Mouse (Mus musculus): ENCODE measurements at regions not wholly inside any gene's neighbourhood (a gene's known extent, or its start where the extent isn't known, plus 50 kb on each side); places are given as distances from the start of the nearest gene placed in this dataset.
A peak's percentile ranks its signal among the peaks of the same experiment; 100 is the strongest.

- Histone ChIP-seq H3K27ac (ENCODE audit: insufficient read depth, low read length) (no peak overlapping the region), H3K4me3 (replicated peaks; ENCODE audit: insufficient read depth, low read depth, low read length) (no peak overlapping the region), H3K27me3 (ENCODE audit: control insufficient read depth, insufficient read depth, low read length) (no peaks in the 10 kb centered on the region), H3K4me1 (ENCODE audit: control insufficient read depth, insufficient read depth, low read length) (no peaks in the 10 kb centered on the region)
- TF ChIP-seq POLR2A (IDR thresholded peaks at IDR 0.05; ENCODE audit: borderline replicate concordance, insufficient read depth, low read length) (no peak), CTCF (IDR thresholded peaks at IDR 0.05; ENCODE audit: borderline replicate concordance, insufficient read depth, low read depth, low read length) (no peak)
- peak in 1 of 2 experiments; percentile 2 for DNase-seq
- WGBS: 34% methylated on average over 4 of the region's 4 CpGs
Observed at GRCm38 (mm10) chr16:52879463-52880114, 425.7 kb upstream of the Alcam start.

DNA sequence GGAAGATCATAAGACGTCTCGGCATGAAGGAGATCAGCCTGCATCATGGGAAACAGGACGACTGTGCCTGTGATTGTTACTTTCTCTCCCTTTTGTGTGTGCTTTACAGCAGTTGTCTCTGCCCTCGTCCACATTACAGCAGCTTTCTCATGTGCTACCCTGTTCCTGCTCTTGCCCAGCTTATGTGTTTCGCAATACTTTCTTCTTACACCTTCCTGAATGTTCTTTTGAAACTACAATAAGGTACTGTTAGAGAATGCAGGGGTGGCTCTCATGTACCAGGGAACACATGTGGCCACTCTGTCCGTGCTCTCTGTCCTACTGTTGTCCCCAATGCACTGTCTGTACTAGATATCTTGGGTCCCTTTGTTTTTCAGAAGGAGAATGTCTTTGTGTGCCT, 414.0 kb upstream of the Alcam start:
- H3K4me1 ChIP-seq (ENCODE audit: control insufficient read depth, insufficient read depth, low read length): no peaks in the 10 kb centered on the region
- no peak overlapping the region for H3K4me3 ChIP-seq (replicated peaks; ENCODE audit: insufficient read depth, low read depth, low read length)
- no peak for DNase-seq
- H3K27me3 ChIP-seq (ENCODE audit: control insufficient read depth, insufficient read depth, low read length): no peaks in the 10 kb centered on the region
- no peak for TF ChIP-seq POLR2A (IDR thresholded peaks at IDR 0.05; ENCODE audit: borderline replicate concordance, insufficient read depth, low read length)
- no peak for TF ChIP-seq CTCF (IDR thresholded peaks at IDR 0.05; ENCODE audit: borderline replicate concordance, insufficient read depth, low read depth, low read length)
- WGBS: 82% methylated on average over 6 of the region's 6 CpGs
- no peak overlapping the region for H3K27ac ChIP-seq (ENCODE audit: insufficient read depth, low read length)

GRCm38 (mm10) chr16:52863554-52863953, 409.7 kb upstream of the Alcam start:
- H3K27me3 ChIP-seq (ENCODE audit: control insufficient read depth, insufficient read depth, low read length): no peaks in the 10 kb centered on the region
- TF ChIP-seq POLR2A (IDR thresholded peaks at IDR 0.05; ENCODE audit: borderline replicate concordance, insufficient read depth, low read length) (no peak), CTCF (IDR thresholded peaks at IDR 0.05; ENCODE audit: borderline replicate concordance, insufficient read depth, low read depth, low read length) (no peak)
- H3K4me1 ChIP-seq (ENCODE audit: control insufficient read depth, insufficient read depth, low read length): no peaks in the 10 kb centered on the region
- H3K27ac ChIP-seq (ENCODE audit: insufficient read depth, low read length): no peak overlapping the region
- WGBS: 100% methylated on average over 1 of the region's 1 CpGs
- no peak for DNase-seq
- H3K4me3 ChIP-seq (replicated peaks; ENCODE audit: insufficient read depth, low read depth, low read length): no peak overlapping the region

- TF ChIP-seq CTCF (IDR thresholded peaks at IDR 0.05; ENCODE audit: borderline replicate concordance, insufficient read depth, low read depth, low read length) (no peak), POLR2A (IDR thresholded peaks at IDR 0.05; ENCODE audit: borderline replicate concordance, insufficient read depth, low read length) (no peak)
- 87% methylated on average over 6 of the region's 6 CpGs for WGBS
- Histone ChIP-seq H3K27me3 (ENCODE audit: control insufficient read depth, insufficient read depth, low read length) (no peaks in the 10 kb centered on the region), H3K27ac (ENCODE audit: insufficient read depth, low read length) (no peak overlapping the region), H3K4me3 (replicated peaks; ENCODE audit: insufficient read depth, low read depth, low read length) (no peak overlapping the region), H3K4me1 (ENCODE audit: control insufficient read depth, insufficient read depth, low read length) (no peaks in the 10 kb centered on the region)
- no peak for DNase-seq
Observed at GRCm38 (mm10) chr16:52861263-52861662, 407.4 kb upstream of the Alcam start.

DNA sequence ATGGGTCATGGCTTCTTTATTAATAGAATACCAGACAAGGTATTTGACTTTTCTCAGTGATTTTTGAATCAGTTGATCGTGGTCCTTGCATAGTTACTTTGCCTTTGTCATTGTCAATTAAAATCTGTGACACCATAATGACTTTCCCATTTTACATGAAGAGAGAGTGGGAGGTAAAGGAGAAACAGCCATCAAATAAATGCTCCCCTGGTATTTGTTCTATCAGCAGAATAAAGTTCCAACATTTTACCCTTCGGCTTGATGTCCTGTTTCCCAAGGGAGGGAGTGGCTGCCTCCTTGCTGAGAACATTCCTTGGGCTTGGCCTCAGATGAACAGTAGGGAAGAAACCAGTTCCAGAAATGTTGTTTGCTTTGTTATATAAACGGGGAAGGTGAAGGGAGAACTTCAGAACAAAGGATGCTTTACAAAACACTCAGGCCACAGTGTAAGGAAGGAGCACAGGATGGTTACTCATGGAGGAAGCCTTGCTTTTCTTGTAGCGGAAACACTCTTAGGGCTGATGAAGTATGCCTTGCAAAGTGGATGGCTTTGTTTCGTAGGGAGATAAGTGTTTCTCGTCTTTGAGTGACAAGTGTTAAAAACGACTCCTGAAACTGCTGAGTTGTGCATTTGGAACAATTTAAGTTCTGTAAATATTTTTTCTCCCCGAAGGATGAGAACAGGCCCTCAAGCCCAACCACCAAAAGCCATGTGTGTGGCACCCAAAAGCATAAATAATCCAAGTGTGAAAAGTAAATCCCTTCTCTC, 404.8 kb upstream of the Alcam start:
- no peak overlapping the region for H3K4me3 ChIP-seq (replicated peaks; ENCODE audit: insufficient read depth, low read depth, low read length)
- H3K27ac ChIP-seq (ENCODE audit: insufficient read depth, low read length): no peak overlapping the region
- no peaks in the 10 kb centered on the region for H3K27me3 ChIP-seq (ENCODE audit: control insufficient read depth, insufficient read depth, low read length)
- TF ChIP-seq CTCF (IDR thresholded peaks at IDR 0.05; ENCODE audit: borderline replicate concordance, insufficient read depth, low read depth, low read length) (no peak), POLR2A (IDR thresholded peaks at IDR 0.05; ENCODE audit: borderline replicate concordance, insufficient read depth, low read length) (no peak)
- H3K4me1 ChIP-seq (ENCODE audit: control insufficient read depth, insufficient read depth, low read length): no peaks in the 10 kb centered on the region
- no peak for DNase-seq
- WGBS: 61% methylated on average over 8 of the region's 8 CpGs

- no peaks in the 10 kb centered on the region for H3K27me3 ChIP-seq (ENCODE audit: control insufficient read depth, insufficient read depth, low read length)
- H3K27ac ChIP-seq (ENCODE audit: insufficient read depth, low read length): no peak overlapping the region
- no peaks in the 10 kb centered on the region for H3K4me1 ChIP-seq (ENCODE audit: control insufficient read depth, insufficient read depth, low read length)
- WGBS: 94% methylated on average over 2 of the region's 2 CpGs
- H3K4me3 ChIP-seq (replicated peaks; ENCODE audit: insufficient read depth, low read depth, low read length): no peak overlapping the region
- no peak for DNase-seq
- TF ChIP-seq CTCF (IDR thresholded peaks at IDR 0.05; ENCODE audit: borderline replicate concordance, insufficient read depth, low read depth, low read length) (no peak), POLR2A (IDR thresholded peaks at IDR 0.05; ENCODE audit: borderline replicate concordance, insufficient read depth, low read length) (no peak)
Observed at GRCm38 (mm10) chr16:52851129-52851528, 397.3 kb upstream of the Alcam start.

- Histone ChIP-seq H3K27me3 (ENCODE audit: control insufficient read depth, insufficient read depth, low read length) (no peaks in the 10 kb centered on the region), H3K4me1 (ENCODE audit: control insufficient read depth, insufficient read depth, low read length) (no peaks in the 10 kb centered on the region), H3K27ac (ENCODE audit: insufficient read depth, low read length) (no peak overlapping the region), H3K4me3 (replicated peaks; ENCODE audit: insufficient read depth, low read depth, low read length) (no peak overlapping the region)
- WGBS: 13% methylated on average over 1 of the region's 1 CpGs
- DNase-seq: no peak
- TF ChIP-seq POLR2A (IDR thresholded peaks at IDR 0.05; ENCODE audit: borderline replicate concordance, insufficient read depth, low read length): no peak
- TF ChIP-seq CTCF (IDR thresholded peaks at IDR 0.05; ENCODE audit: borderline replicate concordance, insufficient read depth, low read depth, low read length): no peak
Observed at GRCm38 (mm10) chr16:52818976-52819375, 365.1 kb upstream of the Alcam start.

- no peak for DNase-seq
- WGBS: 49% methylated on average over 3 of the region's 3 CpGs
- H3K4me1 ChIP-seq (ENCODE audit: control insufficient read depth, insufficient read depth, low read length): no peaks in the 10 kb centered on the region
- no peak overlapping the region for H3K4me3 ChIP-seq (replicated peaks; ENCODE audit: insufficient read depth, low read depth, low read length)
- H3K27me3 ChIP-seq (ENCODE audit: control insufficient read depth, insufficient read depth, low read length): no peaks in the 10 kb centered on the region
- TF ChIP-seq POLR2A (IDR thresholded peaks at IDR 0.05; ENCODE audit: borderline replicate concordance, insufficient read depth, low read length) (no peak), CTCF (IDR thresholded peaks at IDR 0.05; ENCODE audit: borderline replicate concordance, insufficient read depth, low read depth, low read length) (no peak)
- no peak overlapping the region for H3K27ac ChIP-seq (ENCODE audit: insufficient read depth, low read length)
Observed at GRCm38 (mm10) chr16:52811219-52811618, 357.3 kb upstream of the Alcam start.
